Mouse (Mus musculus): ENCODE data around the gene Tmem170b.
"Not testable (repeated sequence)": the region's sequence is repeated elsewhere in the genome, so short reads cannot be mapped to it uniquely, and the experiment has no call there.

Gene Tmem170b

GRCm38 (mm10) chr13:41662401-41663070 lies 56.8 kb downstream of the Tmem170b start:
- in situ Hi-C loops (cut with MboI, MseI): no loop called here

- in situ Hi-C loops (cut with MboI, MseI): no loop called here
Observed at GRCm38 (mm10) chr13:41663501-41664195, 57.9 kb downstream of the Tmem170b start.

GRCm38 (mm10) chr13:41669951-41670350 lies 64.2 kb downstream of the Tmem170b start:
- in situ Hi-C loops (cut with MboI, MseI): no loop called here

GRCm38 (mm10) chr13:41670386-41671130 lies 64.9 kb downstream of the Tmem170b start:
- in situ Hi-C loops (cut with MboI, MseI): no loop called here

DNA sequence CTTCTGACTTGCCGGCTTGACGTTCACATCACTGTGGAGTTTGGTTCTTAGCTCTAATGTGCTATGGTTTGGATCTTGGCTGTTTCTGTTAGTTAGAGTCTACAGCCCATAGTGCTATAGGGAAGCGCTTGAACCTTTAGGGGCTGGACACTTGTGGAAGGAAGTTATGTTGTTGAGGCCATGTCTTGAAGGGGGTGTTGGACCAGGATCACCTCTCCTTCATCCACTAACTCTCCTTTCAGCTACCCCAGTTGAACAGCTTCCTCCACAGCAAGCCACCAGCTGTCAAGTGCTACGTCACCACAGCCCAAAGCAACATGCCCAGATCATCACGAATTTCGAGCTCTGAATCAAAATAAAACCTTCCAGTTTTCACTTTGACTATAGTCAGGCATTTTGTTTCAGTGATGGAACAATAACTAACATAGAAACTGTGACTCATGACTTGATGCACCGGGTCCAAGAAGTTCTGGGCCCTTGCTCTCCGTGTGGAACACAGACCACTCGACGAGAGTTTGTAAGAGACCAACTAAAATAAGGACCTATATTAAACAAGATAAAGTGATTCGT lies 65.5 kb downstream of the Tmem170b start:
- in situ Hi-C loops (cut with MboI, MseI): no loop called here

GRCm38 (mm10) chr13:41672904-41673303 lies 67.2 kb downstream of the Tmem170b start:
- in situ Hi-C loops (cut with MboI, MseI): not testable (repeated sequence)

GRCm38 (mm10) chr13:41673541-41673940 lies 67.8 kb downstream of the Tmem170b start:
- in situ Hi-C loops (cut with MboI, MseI): no loop called here

- in situ Hi-C loops (cut with MboI, MseI): not testable (repeated sequence)
Observed at GRCm38 (mm10) chr13:41674608-41675007, 68.9 kb downstream of the Tmem170b start.

DNA sequence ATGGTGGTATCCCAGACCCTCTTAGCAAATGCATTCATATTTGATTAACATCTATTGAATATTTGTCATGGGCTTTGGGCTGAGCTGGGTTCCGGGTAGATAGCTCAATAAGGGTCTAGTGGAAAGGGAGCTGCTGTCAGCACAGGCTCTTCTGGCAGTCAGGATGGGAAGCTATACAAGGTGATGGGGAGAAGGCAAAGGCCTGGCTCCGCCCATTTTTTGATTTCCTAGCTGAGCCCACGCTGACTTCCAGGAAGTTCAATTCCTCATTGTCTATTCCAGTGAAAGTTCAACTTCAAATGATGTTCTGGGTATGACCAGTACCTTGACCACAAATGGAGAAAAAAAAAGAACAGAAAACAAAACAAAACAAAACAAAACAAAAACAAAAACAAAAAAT lies 69.8 kb downstream of the Tmem170b start:
- in situ Hi-C loops (cut with MboI, MseI): no loop called here

DNA sequence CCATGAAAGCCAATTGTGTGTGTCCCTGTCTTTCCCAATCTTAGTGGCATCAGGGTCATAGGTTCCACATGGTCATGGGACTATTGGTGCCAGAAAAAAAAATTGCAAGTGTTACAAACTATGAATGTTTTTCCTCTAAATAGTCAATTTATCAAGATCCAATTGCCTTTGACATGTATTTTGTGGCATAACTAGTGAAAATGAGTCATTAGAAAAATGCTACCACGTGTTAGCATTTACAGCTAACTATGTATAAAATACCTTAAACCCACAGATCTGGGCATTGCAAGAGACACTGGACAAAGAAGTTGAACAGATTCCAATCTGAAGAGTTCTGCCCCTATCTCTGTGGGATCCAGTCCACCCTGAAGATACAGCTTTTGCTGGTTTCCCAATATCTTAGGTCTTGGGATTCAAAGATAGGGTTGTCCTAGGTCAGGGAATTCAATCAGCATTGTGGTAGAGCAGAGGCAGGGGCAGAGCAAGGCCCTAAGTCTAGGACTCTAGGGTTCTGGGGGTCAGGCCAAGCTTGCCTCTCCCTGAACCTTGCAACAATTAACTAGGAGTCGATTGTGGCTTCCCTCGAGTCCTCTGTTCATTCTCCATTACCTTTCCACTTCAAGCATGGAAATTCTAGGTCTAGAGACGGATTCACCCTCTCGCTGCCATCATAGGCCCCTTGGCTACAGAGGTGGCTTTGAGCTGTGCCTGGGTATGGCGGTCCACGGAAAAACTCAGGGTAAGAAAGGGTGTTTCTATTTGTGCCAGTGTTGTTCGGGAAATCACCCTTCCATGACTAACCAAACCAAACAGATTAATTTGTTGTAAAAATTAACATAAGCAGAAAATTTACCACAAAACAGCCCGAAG lies 70.5 kb downstream of the Tmem170b start:
- in situ Hi-C loops (cut with MboI, MseI): no loop called here

GRCm38 (mm10) chr13:41676836-41677186 lies 71.1 kb downstream of the Tmem170b start:
- in situ Hi-C loops (cut with MboI, MseI): no loop called here

DNA sequence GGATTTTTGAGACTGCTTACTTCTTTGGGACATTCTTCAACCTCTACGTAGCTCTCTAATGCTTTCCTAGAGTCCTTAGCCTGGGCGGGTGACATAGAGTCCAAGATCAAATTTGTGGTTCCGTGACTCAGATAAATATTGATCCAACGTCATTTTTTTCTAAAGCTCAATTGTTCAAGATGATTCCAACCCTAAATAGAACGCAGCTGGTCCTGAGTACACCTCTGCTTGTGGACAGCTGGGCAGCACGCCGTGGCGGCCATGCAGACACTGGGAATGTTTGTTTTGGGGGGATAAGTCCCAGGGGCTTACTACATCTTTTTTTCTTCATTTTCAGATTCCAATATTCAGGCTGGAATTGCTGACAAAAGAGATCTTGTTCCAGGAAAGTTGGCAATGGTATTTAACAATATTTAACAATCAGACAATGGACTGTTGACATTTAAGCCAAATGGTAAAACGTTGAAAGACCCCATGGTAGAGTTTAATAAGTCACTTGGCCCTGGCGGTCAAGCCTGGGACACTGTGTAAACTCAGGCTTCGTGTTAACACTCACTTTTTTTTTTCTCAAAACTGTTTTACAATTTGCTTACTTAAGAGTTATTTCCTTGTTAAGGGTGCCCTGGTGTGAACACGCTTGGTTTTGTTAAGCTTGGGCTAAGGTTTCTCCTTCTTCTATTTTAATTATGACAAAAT lies 75.3 kb downstream of the Tmem170b start:
- in situ Hi-C loops (cut with MboI, MseI): no loop called here

GRCm38 (mm10) chr13:41682341-41683119 lies 76.8 kb downstream of the Tmem170b start:
- in situ Hi-C loops (cut with MboI, MseI): no loop called here

GRCm38 (mm10) chr13:41683356-41684012 lies 77.8 kb downstream of the Tmem170b start:
- in situ Hi-C loops (cut with MboI, MseI): no loop called here

DNA sequence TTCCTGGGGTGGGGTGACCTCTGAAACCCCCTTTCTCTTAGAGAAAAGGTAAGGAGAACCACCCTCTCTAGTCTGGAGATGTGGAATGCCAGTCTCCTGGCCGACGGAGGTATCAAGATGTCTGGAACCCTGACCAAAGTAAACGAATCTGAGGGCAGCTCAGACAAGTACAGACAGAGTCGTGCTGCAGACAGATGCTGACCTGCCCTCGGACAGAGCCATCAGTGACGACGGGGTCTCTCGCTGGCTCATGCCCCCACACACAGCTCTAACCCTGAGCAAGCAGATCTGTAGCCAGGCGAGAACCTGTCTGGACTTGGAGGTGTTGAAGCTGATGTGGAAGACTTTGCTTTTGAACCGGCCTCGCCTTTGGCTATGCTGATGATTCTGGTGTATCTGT lies 79.8 kb downstream of the Tmem170b start:
- in situ Hi-C loops (cut with MboI, MseI): no loop called here

DNA sequence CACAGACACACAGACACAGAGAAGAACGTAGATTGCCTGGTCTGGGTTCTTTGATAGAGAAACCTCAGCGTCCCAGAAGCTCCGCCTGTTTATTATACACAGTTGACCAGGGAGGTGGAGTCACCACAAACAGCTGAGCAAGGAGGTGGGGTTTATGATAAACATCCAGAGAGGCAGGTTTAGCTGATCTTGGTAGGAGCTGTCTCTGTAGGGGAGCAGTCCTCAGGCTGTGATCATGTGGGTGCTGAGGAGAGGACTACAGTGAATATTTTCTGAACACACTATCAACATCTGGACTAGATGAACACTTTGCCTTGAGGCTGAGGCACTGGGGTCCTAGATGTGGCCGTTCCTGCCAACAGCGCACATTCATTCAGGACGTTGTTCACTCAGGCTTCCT lies 83.3 kb downstream of the Tmem170b start:
- in situ Hi-C loops (cut with MboI, MseI): no loop called here

DNA sequence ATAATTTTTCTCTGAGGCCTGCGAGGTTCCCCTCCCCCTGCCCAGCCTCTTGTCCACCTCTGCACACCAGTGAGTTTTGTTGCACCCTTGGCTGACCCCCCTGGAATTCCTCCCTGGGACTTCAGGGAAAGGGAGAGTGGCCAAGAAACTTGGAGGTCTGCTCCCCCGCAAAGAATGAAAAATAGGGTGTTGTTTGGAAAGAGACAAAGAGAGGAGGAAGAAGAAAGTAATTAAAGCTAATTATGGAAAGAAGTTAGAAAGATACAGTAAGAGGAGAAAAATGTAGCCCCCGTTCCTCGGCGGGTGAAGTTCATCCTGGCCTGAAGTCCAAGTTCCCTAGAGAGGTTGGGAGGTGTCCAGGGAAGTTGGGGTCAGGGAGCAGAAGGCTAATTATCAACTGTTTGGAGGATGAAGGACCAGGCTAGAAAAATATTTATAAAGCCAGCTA lies 83.9 kb downstream of the Tmem170b start:
- in situ Hi-C loops (cut with MboI, MseI): no loop called here

All from T-helper 17 cell (primary cell).